Mouse (Mus musculus) adrenal gland, adult 2 months (tissue): Measurements from ENCODE around the gene Zfp362. TPM values are rescaled to one million over a fixed set of nuclear protein-coding genes. Genes with fewer than 3 reads are reported as not detected.

Experiments
- DNase-seq: peaks from one replicate; pipeline ENCODE4 v3.0.0; 2021
- polyA plus RNA-seq: library from polyadenylated mRNA; depleted of rRNA; stranded (reverse); fragments of >200 nt; gene quantifications from 2 replicates; pipeline ENCODE4 v1.2.3, GENCODE M21; 2012
- total RNA-seq, 2 experiments: library from RNA; stranded (reverse); gene quantifications; 2 replicates each; pipeline ENCODE4 v1.2.3; 2021

The Zfp362 gene
- total and polyA plus RNA-seq, 3 experiments: 21.2 to 66.7 (median 28.2) TPM

DNA sequence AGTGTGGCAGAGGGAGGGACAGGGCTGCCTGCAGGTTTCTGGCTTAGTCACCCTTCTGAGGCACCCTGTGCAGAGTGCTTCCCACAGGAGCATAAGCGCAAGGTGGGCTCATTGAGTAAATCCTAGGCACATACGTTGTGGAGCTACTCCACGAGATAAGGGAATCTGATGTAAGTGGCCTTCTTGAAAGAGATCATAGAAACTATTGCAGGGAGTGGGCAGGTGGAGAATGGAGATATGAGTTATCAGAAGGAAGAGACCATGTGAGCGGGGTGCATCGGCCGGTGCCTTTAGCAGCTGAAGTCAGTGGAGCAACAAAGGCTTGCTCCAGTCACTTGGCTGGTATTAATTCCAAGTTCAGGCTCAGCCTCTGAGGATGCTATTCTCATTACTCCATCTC is 45.8 kb downstream of the Zfp362 start:
- DNase-seq: no peak

DNA sequence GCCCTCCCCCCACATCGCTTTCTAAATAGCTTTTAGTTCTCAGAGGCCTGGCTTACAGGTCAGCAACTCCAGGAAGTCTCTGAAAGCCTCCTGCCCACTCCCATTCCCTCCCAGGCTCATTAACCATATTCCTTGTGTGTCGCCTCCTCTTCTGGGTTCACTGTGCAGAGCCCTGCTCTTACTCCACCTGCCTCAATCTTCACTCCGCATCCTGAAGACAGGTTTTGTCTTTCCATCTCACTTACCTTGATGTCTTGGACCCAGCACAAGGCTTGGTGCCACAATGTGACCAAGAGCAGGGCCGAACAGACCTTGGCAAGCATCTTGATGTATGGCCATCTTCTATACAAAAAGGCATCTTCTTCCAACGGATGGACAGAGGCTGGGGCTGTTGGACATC is 46.6 kb downstream of the Zfp362 start:
- no peak for DNase-seq

DNA sequence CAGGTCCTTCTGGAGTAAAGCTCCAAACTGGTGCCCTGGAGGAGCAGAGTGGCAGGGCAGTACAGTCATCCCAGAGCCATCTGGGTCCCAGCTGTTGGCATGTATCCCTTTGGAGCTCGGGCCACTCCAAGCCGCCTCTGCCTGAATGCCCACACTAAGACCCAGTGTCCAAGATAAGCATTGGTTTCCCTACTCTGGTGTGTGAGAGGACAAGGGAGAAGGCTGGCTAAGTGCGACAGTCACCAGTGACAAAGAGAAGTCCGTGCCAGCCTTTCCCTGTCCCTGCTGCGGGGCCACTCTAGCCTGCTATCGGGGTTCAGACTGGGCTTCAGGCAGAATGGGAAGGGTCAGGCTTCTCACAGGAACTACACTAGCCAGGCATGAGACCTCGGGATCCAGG is 49.9 kb downstream of the Zfp362 start:
- DNase-seq: no peak

DNA sequence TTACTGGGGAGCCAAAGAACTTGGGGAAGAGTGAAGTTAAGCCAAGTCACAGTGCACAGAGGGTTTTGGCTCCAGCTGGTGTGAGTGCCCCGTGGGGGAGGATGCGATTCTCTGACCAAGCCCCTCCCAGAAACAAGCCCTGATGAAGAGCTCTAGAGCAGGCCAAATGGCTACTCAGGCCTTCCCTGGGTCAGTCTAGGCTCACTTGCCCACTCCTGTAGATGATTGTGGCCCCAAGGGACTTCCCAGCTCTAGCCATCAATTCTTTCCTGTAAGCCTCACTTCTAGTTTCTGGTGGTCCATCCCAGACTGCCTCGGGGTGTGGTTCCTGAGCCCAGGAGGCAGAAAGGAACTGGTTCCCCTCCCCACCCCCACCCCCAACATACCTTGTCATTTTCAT is 50.8 kb downstream of the Zfp362 start, which contains the start of gene A3galt2:
TSS of gene A3galt2 (plus strand) at position 301 of the 400 bp plus-strand sequence.
- no peak for DNase-seq

DNA sequence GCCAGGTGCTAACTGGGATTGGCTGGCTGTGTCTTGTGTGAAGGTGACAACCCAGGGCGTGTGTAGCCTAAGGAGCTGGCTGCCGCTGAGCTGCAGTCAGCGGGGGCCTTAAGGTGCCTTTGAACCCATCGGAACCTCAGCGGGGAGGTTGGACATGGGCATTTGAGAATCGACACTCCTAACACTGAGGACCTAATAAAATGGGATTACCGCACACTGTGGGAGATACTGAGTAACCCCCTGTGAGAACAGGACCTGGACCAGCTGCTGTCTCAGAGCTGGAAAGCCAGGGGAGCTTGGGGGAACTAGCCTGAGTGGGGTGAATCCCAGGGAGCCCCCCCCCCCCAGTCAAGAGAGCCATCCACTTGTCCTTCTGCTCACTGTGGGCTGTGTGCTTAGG is 52.3 kb downstream of the Zfp362 start:
- DNase-seq: no peak

DNA sequence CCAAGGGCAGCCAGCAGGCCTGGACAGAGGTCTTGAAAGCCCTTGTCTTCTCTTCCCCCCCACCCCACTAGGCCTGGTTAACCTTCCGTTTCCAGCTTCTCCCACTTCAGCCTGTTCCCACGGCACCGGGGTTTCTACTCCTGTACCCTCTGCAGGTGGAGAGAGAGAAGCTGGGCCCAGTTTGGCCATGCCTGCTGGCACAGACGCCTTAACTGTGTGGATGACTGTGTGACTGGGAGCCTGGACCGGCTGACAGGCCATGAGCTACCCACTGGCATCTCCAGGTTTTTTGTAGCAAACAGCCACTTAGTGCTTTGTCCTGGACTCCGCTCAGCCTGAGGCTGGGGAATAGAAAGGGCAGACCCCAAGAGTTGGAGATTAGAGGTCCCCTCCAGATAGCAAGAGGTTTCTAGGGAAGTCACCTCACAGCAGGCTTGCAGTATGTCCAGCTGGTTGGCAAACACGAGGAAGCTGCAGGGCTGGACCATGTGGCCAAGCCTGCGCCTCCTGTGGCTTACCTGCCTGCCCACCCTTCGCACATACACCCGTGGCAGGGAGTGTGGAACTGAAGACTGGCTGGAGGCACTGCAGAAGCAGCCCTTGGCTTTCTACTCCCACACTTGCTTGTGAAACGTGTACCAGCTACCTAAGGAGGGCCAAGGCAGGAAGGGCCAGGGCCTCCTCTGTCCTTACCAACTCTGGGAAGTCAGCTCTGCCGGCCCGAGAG is 53.7 kb downstream of the Zfp362 start:
- DNase-seq: no peak

DNA sequence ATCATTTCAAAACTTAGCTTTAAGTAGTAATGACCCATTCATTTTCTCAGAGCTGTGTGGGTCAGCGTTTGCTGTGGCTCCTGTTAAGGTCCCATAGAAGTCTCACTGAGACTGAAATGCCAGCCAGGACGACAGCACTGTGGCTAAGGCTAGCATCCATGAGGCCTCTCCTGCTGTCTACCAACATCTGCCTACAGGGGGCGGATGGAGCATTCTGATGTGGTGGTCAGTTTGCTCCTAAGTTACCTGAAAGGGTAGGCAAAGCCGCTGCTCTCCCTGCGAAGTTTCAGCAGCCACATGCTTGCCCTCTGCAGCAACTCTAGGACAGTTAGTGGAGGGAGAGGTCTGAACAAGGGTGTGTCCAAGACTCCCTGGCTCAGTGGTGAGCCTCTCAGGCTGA is 54.8 kb downstream of the Zfp362 start:
- no peak for DNase-seq

DNA sequence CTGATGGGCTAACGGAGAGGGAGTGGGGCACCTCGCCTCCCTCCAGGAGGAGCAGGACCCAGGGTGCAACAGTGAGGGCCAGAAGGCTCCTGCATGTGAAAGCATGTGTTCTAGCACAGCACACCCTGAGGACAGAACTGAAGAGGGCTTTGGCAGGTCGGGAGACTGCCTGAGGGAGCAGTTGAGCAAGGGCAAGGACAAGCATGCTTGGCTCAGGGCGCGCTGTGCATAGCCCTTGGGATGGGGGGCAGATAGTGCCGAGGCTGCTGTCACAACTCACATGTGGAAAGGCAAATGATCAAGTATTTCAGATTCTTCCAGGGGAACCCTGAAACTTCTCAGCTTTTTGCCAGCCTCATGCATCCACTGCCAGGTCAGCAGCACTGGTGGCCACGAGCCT is 57.5 kb downstream of the Zfp362 start:
- DNase-seq: no peak

DNA sequence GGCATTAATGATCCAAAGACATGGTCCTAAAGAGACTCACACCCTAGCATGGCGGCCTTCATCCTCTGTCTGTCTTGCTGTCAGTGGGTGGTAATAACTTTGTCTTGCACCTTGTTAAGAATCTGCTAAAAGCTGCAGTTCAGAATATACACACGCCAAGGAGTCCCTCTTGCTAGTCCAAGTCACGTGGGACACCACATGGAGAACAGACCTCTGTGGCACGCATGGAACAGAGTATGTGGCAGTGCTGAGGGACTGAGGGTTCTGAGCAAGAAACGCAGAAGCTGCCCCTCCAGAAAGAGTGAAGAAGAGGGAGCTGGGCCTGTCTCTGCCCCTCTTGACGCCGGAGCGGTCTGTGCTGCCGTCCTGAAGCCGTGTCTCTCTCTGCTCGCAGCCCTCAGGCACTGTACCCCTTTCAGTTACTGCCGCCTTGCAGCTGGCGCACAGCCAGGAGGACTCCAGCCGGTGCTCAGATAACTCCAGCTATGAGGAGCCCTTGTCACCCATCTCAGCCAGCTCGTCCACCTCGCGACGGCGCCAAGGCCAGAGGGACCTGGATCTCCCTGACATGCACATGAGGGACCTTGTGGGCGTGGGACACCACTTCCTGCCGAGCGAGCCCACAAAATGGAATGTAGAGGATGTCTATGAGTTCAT is 58.1 kb downstream of the Zfp362 start:
- peak; percentile 68 for DNase-seq

DNA sequence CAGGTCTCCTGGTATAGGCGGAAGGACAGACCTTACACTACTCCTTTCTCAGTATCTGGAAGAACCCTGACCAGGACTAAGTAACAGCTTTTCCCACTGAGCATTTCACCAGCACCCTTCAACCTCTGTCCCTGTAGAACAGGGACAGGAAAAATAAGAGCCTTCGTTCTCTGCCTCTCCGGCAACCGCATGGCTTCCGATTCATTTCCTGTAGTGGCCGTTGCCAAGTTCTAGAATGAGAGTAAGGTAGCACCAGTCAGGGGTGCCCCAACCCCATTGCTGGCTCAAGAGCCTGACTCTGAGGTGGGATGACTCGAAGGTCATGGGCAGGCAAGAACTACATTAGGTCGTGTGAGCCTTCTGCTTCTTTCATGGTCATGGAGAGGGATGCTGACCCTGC is 60.7 kb downstream of the Zfp362 start:
- no peak for DNase-seq

DNA sequence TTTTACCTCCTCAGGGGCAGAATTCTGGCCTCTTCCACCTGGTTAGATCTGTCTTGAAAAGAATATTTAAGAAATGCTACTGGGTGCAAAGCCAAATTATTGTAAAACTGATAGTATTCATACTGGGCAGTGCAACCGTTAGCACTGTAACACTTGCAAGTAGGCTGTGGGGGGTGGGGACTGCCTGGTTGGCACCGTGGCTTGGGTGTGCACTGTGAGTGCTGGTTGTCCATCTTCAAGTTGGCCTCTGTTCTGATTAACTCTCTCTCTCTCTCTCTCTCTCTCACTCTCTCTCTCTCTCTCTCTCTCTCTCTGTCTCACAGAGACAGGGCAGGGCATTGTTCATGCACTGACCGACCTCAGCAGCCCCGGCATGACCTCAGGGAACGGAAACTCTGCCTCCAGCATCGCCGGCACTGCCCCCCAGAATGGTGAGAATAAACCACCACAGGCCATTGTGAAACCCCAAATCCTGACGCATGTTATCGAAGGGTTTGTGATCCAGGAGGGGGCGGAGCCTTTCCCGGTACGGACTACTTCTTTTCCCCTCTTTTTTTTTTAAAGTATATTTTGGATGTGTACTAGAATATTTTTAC is 62.7 kb downstream of the Zfp362 start:
- no peak for DNase-seq

DNA sequence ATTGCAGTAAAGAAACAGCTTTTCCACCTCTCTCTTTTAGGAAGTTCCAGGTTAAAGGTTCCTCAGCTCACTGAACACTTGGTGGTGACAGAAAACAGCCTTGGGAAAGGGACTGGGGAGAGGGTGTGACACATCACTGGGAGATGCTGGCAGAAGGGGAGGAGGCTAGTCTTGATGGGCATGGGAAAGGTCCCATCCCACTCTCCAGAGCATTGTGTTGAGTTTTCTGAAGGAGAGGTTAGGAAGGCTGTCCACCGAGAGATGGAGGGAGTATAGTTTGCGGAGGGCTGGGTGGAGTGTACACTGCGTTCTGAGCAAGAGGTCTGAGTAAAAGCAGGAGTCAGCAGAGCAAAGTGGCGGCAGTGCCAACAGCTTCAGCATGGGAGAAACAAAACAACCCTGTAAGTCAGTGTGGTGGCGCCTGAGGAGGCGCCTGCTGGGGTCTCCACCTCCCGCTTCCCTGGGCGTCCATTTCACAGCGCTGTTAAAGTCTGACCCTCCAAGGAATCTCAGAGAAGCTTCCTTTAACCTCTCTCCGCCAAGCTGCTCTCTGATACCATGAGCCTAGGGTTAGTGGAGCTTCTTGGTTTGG is 63.4 kb downstream of the Zfp362 start:
- no peak for DNase-seq

DNA sequence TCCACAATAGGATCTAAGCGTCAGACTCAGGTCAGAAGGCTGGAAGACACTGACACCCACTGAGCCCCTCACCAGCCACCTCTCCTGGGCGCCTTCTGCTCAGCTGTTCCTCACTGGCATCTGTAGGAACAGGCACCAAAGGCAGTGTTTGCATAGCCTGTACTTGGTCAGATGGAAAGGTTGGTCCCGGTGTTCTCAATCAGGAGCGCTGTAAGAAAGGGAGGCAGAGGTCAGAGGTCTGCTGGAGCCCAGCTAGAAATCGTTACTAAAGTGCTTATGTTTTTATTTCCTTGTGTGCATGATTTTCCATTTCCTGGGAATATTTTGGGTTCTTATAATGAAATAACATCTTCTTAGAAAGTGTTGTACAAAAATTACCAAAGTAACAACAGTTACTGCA is 63.9 kb downstream of the Zfp362 start:
- DNase-seq: no peak

DNA sequence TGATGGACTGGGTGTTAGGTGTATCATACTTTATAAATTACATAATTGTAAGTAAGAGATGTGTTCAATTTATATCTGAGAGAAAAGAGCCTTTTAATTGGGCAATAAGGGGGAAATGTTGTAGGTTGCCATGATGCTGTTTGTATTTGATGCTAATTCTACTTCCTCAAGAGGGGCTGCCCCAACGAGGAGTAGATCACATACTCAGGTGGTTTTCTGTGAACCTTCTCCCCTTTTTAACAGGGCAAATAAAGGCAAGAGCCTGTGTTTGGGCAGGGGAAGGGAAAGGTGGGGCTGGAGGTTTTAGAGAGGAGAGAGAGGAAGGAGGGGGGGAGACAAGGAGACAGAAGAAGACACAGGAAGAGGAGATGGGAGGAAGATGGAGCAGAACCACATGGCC is 65.0 kb downstream of the Zfp362 start:
- no peak for DNase-seq

DNA sequence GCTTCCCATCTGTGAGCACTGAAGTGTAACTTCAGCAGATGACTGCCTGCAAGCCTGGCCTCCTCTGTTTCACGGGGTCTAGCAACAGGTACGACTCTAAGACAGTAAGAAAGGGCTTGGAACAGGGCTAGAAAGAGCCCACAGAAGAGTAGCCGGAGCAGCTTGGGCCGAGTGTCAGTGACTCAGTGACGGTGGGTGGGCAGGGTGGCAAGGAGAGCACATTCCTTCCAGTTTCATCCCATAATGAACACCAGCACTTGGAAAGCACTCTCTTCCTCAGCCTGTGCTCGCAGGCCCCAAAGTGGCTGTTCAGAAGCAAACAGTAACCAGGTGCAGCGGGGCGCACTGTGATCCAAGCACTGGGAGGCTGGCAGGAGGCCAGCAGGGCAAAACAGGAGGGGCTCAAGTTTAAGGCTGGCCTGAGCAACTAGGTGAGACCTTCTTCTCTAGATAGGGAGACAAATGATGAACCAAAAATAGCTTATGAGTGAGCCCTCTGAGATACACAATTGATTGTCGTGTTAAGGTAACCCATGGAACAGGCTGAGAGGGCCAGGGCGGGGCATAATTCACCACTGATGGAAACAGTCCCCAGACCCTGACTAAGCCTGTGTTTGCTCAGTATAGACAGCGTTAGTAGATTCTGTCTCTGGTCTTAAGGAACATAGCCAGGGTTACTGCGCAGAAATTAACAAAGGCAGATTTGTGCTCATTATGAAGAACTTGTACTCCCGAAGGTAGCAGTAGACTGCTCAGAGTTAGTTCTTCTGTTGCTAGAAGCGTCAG is 67.8 kb downstream of the Zfp362 start:
- no peak for DNase-seq

DNA sequence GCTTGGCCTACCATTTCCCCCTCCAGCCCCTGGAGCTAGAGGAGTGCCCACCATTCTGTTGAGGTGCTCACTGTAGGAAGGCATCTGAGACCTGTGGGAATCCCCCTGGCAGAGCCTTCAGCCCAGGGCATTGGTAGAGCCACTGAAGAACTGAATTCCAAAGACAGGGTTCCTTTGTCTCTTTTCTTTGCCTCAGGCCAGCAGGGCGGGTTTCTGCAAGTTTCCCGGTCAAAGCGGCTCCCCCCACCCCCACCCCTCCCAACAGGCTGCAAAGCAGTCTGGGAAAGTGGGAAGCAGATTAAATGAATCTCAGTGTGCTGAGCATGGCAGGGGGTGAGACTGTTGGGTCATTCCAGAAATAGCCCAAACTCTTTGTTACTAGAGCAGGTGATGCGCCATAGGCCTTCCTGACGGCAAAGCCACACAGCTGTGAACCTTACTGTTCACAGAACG is 68.7 kb downstream of the Zfp362 start:
- no peak for DNase-seq

DNA sequence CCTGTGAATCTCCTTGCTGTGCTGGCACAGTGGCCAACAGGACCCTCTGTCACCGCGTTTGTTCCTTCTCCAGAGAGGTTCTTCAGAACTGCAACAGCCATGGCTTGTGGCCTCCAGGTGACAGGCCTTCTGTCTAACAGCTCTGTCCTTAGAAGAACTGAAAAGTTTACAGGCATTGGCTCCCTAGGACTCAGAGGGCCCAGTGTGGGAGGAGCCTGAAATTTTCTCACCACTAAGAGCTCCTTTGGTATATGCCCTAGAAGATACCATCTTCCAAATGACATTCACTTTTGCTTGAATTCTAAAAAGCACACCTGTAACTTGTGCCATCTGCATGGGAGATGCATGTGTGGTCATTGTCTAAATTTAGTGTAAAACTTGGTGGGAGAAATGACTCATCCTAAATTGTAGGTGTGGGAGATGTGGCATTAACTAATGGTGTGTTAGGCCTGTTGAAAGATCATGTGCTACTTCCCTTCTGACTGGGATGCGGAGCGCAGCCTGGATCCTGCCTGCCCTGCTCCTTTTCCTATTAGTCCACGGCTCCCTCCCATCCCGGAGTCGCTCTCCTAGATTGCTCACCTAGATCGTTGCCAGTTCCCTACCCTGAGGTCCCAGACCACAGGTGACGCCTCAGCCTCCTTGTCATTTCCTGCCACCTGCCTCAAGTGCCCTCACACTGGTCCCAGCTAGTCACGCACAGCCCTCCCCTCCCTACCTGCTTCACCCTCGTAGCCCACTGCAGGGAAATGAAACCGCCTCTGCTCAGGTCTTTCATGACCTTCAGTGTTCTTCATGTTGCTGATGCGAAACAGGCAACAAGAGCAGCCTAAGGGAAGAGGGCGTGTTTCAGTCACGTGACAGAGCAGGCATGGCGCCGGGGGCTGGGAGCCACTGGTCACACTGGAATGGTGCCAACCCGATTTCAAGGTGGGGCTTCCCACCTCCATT is 70.8 kb downstream of the Zfp362 start:
- no peak for DNase-seq

DNA sequence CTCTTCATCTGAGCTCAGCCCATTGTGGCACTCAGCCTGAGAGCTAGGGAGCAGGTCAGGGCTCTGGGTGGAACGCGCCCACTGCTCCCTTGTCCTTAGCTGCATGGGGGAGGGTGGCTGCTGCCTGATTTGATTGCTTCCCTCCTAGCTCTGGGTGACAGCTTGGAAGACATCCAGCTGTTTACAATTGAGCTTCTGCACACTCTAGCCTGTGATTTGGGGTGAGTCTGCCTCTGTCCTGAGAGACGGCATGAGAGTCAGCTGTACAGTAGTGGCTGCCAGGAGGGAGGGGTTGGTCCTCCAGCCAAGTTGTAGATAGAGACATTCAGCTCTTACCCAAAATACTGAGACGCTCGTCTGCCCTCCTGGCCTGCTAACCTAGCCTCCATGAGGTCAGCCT is 71.6 kb downstream of the Zfp362 start:
- DNase-seq: peak; percentile 80

DNA sequence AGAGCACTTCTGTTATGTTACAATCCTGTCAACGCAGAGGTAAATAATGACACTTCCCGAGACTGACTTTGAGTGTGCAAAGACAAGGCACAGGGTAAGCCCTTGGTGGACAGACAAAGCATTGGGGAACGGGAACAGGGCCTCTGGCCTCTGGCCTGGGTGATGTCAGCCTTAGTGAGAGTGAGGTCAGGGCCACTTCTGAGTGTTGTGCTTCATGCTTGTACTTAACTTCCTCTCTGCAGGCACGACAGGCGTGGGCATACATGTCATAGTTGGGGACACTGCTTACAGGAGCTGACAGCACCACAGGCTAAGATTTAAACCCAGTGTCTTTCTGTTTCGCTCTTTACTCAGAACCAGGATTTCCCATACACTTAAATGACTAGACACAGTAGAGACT is 72.3 kb downstream of the Zfp362 start:
- DNase-seq: peak; percentile 82

DNA sequence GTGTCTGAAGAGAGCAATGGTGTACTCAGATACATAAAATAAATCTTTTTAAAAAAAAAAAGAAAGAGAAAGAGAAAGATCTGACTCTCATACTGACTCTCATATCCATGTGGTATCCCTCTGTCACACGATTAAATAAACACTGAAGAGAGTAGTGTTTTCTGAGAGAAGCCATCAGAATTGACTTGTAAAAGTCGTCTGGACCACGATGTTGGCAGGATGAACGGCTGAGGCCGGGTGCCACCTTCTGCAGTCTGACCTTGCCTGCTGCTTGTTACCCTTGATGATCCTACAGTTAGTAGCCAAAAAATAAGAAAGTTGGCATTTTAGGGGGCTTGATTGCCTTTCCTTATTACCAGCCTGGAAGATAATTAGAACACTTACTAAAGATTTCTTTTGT is 73.1 kb downstream of the Zfp362 start:
- no peak for DNase-seq

DNA sequence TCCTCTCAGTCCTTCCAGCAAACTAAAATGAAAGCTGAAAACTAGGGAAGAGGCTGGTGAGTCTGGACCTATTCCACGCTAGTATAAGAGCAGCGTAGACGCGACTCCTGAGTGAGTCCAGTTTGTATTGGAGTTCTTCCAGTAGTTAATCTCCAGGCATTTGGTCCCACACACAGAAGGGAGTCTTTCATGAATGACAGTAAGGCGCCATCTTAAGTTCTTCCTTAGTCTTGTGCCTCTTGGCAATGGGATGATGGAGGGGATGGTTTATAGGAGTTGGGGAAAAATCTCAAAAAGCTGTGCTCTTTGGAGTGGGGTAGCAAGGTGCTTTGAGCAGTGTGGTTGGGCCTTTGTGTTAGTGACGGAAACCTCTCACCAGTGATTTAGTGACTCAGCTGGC is 75.6 kb downstream of the Zfp362 start:
- no peak for DNase-seq
